In genomic region chr3:97393079-97393478, GRCm38 (mm10) we compare ENCODE assay signal across 10 mouse cellular contexts. TPM values are rescaled to one million over a fixed set of nuclear protein-coding genes. Genes with fewer than 3 reads are reported as not detected.
DNase-seq lines count a peak whose midpoint lies in the region; ATAC-seq and TF ChIP-seq lines count a peak whose summit lies in the region.
"Had no signal": no experiment of that assay in that cellular context is flagged by ENCODE, and none has a peak within 500 bp of the region (broad histone marks: within the 10 kb centered on the region; RNA-seq: fewer than 3 reads in every experiment).

No protein-coding gene starts in this region.

- peak; percentile 23; the same call in 1 of the 2 replicates for TF ChIP-seq CTCF in cerebellum, adult 2 months (IDR thresholded peaks at IDR 0.05; ENCODE audit: borderline replicate concordance, insufficient read depth, low read depth, low read length)
- TF ChIP-seq CTCF in left cerebral cortex, adult 2 months (IDR thresholded peaks at IDR 0.05) = peak; percentile 59
- TF ChIP-seq CTCF in stomach, postnatal 0 days (IDR thresholded peaks at IDR 0.05; ENCODE audit: low read depth) = peak; percentile 64

- H3K9me3 ChIP-seq in embryonic facial prominence, embryonic 14.5 days (ENCODE audit: control insufficient read depth, low read length) = no peaks in the 10 kb centered on the region
- H3K9me3 ChIP-seq in stomach, postnatal 0 days (ENCODE audit: control insufficient read depth, low read length) = no peaks in the 10 kb centered on the region
- H3K9me3 ChIP-seq in midbrain, embryonic 11.5 days (ENCODE audit: control insufficient read depth, low read length) = no peaks in the 10 kb centered on the region
- H3K9me3 ChIP-seq: liver, embryonic 15.5 days had no signal

- TF ChIP-seq EP300 in stomach, postnatal 0 days (optimal IDR thresholded peaks at IDR 0.05) = no peak

- no peak overlapping the region for H3K4me3 ChIP-seq in cerebellum, adult 2 months (replicated peaks; ENCODE audit: insufficient read depth, low read depth, low read length)
- H3K4me3 ChIP-seq in left cerebral cortex, adult 2 months = no peak overlapping the region
- no peak overlapping the region for H3K4me3 ChIP-seq in embryonic facial prominence, embryonic 14.5 days (ENCODE audit: low read depth, low read length)
- no peak overlapping the region for H3K4me3 ChIP-seq in stomach, postnatal 0 days (ENCODE audit: low read depth, low read length)
- H3K4me3 ChIP-seq in midbrain, embryonic 11.5 days (ENCODE audit: low read depth, low read length) = no peak overlapping the region
- H3K4me3 ChIP-seq: liver, embryonic 15.5 days had no signal

- DNase-seq in cerebellum, adult 2 months = no peak
- DNase-seq in cerebellum, adult 11-12 months = no peak
- DNase-seq in left cerebral cortex, adult 2 months (ENCODE audit: extremely low spot score in 1 of 2, low spot score in 2 of 2) = no peak
- no peak for DNase-seq in left cerebral cortex, adult 8-10 months (ENCODE audit: low spot score in 2 of 2)
- peak; percentile 2 for DNase-seq in embryonic facial prominence, embryonic 14.5 days (ENCODE audit: low spot score)
- no peak for DNase-seq in stomach, postnatal 0 days (ENCODE audit: low spot score)
- no peak for DNase-seq in Muller cell, postnatal 12 days (ENCODE audit: inconsistent ontology term)
- no peak for DNase-seq in midbrain, embryonic 11.5 days (ENCODE audit: low spot score, missing footprints)

- no peak overlapping the region for H3K4me2 ChIP-seq in embryonic facial prominence, embryonic 14.5 days (ENCODE audit: low read depth, low read length)
- H3K4me2 ChIP-seq in stomach, postnatal 0 days (replicated peaks; ENCODE audit: low read depth) = no peak overlapping the region
- no peak overlapping the region for H3K4me2 ChIP-seq in midbrain, embryonic 11.5 days
- H3K4me2 ChIP-seq: liver, embryonic 15.5 days had no signal

- no peaks in the 10 kb centered on the region for H3K4me1 ChIP-seq in cerebellum, adult 2 months (ENCODE audit: control insufficient read depth, insufficient read depth, low read length)
- no peaks in the 10 kb centered on the region for H3K4me1 ChIP-seq in embryonic facial prominence, embryonic 14.5 days (ENCODE audit: control insufficient read depth, insufficient read depth, low read length)
- no peaks in the 10 kb centered on the region for H3K4me1 ChIP-seq in stomach, postnatal 0 days (replicated peaks; ENCODE audit: control insufficient read depth, insufficient read depth)
- no peaks in the 10 kb centered on the region for H3K4me1 ChIP-seq in midbrain, embryonic 11.5 days (ENCODE audit: control insufficient read depth, insufficient read depth, low read length)
- H3K4me1 ChIP-seq: liver, embryonic 15.5 days had no signal

- no peaks in the 10 kb centered on the region for H3K36me3 ChIP-seq in embryonic facial prominence, embryonic 14.5 days (ENCODE audit: control insufficient read depth, insufficient read depth, low read length)
- no peaks in the 10 kb centered on the region for H3K36me3 ChIP-seq in stomach, postnatal 0 days (ENCODE audit: control insufficient read depth, insufficient read depth, low read length)
- H3K36me3 ChIP-seq in midbrain, embryonic 11.5 days (ENCODE audit: control insufficient read depth, insufficient read depth, low read length) = no peaks in the 10 kb centered on the region
- H3K36me3 ChIP-seq: liver, embryonic 15.5 days had no signal

- intact Hi-C loops in left cerebral cortex, adult 2 months (cut with DNase I) = loop anchor here (2.0 to 5.0 kb wide), 2 partner anchors 144 to 456 kb away; no protein-coding TSS in a partner anchor

- H3K27me3 ChIP-seq in cerebellum, adult 2 months (ENCODE audit: control insufficient read depth, insufficient read depth, low read length) = no peaks in the 10 kb centered on the region
- no peaks in the 10 kb centered on the region for H3K27me3 ChIP-seq in embryonic facial prominence, embryonic 14.5 days (replicated peaks; ENCODE audit: control insufficient read depth, insufficient read depth, low read length)
- no peaks in the 10 kb centered on the region for H3K27me3 ChIP-seq in stomach, postnatal 0 days (ENCODE audit: control insufficient read depth, insufficient read depth, low read length)
- H3K27me3 ChIP-seq in midbrain, embryonic 11.5 days (ENCODE audit: control insufficient read depth, insufficient read depth, low read length) = no peaks in the 10 kb centered on the region
- H3K27me3 ChIP-seq: liver, embryonic 15.5 days had no signal

- ATAC-seq in embryonic facial prominence, embryonic 14.5 days (ENCODE audit: low read depth) = no peak
- no peak for ATAC-seq in stomach, postnatal 0 days (ENCODE audit: low FRiP score, low TSS enrichment)
- ATAC-seq in midbrain, embryonic 11.5 days (ENCODE audit: low FRiP score) = no peak

- TF ChIP-seq POLR2A in cerebellum, adult 2 months (IDR thresholded peaks at IDR 0.05; ENCODE audit: borderline replicate concordance, insufficient read depth, low read length) = no peak

- no peak overlapping the region for H3K27ac ChIP-seq in cerebellum, adult 2 months (ENCODE audit: insufficient read depth, low read length)
- no peak overlapping the region for H3K27ac ChIP-seq in left cerebral cortex, adult 2 months
- no peak overlapping the region for H3K27ac ChIP-seq in embryonic facial prominence, embryonic 14.5 days (replicated peaks; ENCODE audit: low read depth, low read length)
- no peak overlapping the region for H3K27ac ChIP-seq in stomach, postnatal 0 days (replicated peaks)
- no peak overlapping the region for H3K27ac ChIP-seq in midbrain, embryonic 11.5 days (ENCODE audit: low read depth, low read length)
- H3K27ac ChIP-seq: liver, embryonic 15.5 days had no signal

- H3K9ac ChIP-seq in embryonic facial prominence, embryonic 14.5 days (ENCODE audit: low read depth, low read length) = no peak overlapping the region
- H3K9ac ChIP-seq in stomach, postnatal 0 days (ENCODE audit: low read length) = no peak overlapping the region
- H3K9ac ChIP-seq in midbrain, embryonic 11.5 days (ENCODE audit: low read length) = no peak overlapping the region
- H3K9ac ChIP-seq: liver, embryonic 15.5 days had no signal

- 71% methylated on average over 5 of the region's 5 CpGs for WGBS in cerebellum, adult 2 months
- WGBS in embryonic facial prominence, embryonic 14.5 days = 66% methylated on average over 5 of the region's 5 CpGs
- 69% methylated on average over 5 of the region's 5 CpGs for WGBS in stomach, postnatal 0 days
- 69% methylated on average over 5 of the region's 5 CpGs for WGBS in midbrain, embryonic 11.5 days

RNA-seq across cellular contexts. Expression of gene Olfr1402, which starts 28.7 kb away (rescaled TPM):
- polyA plus RNA-seq in cerebellum, adult 2 months (2012; rRNA removed) = not detected in 2 replicates
- not detected for total RNA-seq in left cerebral cortex, adult 2 months (2021)
- not detected for total RNA-seq in left cerebral cortex, adult 8-10 months (2022)
- 0.04 TPM in 1 of 2 replicates, not detected in the other for polyA plus RNA-seq in embryonic facial prominence, embryonic 14.5 days (2014; fragmentation: Nextera tagmentation; extraction: Ambion mirVana)
- polyA plus RNA-seq in stomach, postnatal 0 days (2015; fragmentation: Nextera tagmentation; extraction: Ambion mirVana) = 0.04 TPM in 1 of 2 replicates, not detected in the other
- not detected in 2 replicates for polyA plus RNA-seq in midbrain, embryonic 11.5 days (2014; fragmentation: Nextera tagmentation; extraction: Ambion mirVana)
- polyA plus RNA-seq: liver, embryonic 15.5 days; spleen, adult 2 months had no signal
